Mouse (Mus musculus) kidney, adult 9 months (tissue): ENCODE measurements at regions not wholly inside any gene's neighbourhood (a gene's known extent, or its start where the extent isn't known, plus 50 kb on each side); places are given as distances from the start of the nearest gene placed in this dataset.
A peak's percentile ranks its signal among the peaks of the same experiment; 100 is the strongest.

ENCODE experiments used
- DNase-seq: peaks from one replicate; pipeline ENCODE4 v3.0.0; 2022

DNA sequence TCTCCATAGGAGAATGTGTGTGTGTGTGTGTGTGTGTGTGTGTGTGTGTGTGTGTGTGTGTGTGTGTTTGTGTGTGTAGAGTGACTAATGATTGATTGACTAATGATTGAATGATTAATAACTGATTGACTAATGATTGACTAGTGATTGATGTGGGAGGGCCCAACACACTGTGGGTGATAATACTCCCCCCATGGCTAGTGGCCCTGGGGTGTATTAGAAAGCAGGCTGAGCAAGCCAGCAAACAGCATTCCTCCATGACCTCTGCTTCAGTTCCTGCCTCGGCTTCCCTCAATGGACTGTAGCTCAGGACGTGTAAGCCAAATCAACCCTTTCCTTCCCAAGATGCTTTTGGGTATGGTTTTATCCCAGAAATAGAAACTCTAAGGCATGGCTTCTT is 114.1 kb upstream of the Rreb1 start:
- no peak for DNase-seq

DNA sequence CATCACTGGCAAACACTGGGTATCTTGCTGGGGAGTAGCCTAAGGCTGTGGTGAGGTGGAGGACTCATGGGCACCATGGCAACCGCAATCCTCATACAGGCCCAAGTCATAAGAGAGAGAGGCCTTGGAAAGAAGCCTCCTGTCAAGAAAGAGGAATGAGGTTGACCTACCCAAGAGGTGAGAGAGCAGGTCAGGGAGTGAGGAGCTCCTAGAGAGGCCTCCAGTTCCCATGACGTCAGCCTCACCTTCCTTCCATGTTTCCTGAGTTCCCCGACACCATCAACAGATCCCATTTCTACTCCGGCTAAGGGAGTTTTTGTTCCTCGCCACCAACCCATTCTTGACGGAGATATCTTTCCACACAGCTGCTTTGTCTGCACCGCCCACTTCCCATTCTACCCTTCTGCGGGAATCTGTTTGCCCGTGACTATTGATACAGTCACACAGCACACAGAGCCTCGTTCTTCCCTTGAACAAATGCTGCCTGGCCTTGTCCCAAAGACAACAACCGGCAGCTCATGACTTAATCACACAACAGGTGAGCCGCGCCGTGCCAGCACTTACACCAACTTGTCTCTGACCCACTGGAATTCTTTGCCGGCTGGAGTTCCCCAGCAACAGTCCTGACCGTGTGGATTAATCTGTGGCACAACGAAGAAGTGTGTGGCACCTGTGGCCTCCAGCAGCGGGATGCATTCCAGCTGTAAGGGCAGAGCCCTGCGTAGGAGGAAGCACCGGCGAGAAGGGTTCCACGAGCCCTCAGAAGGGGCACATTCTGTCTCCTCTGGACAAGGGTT is 111.8 kb upstream of the Rreb1 start:
- DNase-seq = peak; percentile 40

DNA sequence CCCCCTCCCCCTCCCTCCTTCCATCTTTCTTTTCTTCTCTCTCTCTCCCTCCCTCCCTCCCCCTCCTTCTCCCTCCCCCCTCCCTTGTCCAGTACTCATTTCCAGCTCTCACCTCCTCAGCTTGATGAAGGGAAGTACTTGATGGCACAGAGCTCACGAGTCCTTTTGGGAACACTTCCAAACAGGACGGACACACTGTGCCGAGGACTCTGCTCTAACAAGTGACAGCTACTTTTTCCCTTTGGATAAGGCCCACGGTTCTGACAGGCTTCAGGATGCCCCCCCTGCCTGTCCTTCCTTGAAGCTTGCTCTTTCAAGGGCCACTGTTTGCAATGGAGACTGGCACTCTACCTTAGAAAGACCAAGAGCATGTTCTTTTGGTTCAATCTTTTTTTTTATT is 110.8 kb upstream of the Rreb1 start:
- peak; percentile 55 for DNase-seq

GRCm38 (mm10) chr13:37667871-37668270 is 110.3 kb upstream of the Rreb1 start:
- DNase-seq = peak; percentile 14

GRCm38 (mm10) chr13:37671109-37671508 is 107.1 kb upstream of the Rreb1 start:
- no peak for DNase-seq

DNA sequence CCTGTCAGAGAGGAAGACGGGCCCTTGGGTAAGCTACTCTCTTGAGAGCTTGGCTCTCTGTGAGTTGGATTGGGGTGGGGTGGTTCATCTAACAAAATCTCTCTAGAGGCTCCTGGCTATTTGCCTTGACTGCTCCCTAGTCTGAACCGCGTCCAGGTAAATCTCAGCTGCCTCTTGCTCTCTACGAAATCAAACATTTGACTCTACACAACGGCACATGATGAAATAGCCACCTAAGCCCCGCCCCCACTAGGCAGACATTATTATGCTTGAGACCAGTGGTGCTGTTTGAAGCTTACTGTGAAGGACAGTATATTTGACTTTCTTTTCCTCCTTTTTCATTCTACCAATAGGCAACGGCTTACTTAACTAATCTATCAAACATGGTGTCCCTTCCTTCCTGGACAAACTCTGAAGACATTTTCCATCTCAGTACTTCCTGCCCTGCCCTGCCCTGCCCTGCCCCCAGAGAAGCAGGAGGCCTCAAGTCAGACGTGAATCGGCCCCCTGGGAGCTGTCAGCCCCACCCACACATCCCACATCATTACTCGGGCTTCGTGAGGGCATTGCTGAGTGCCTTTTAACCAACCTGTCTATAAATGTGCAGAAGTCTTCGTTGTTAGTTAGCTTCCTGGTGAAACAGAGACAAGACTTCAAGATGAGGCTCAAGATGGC is 103.4 kb upstream of the Rreb1 start:
- no peak for DNase-seq

DNA sequence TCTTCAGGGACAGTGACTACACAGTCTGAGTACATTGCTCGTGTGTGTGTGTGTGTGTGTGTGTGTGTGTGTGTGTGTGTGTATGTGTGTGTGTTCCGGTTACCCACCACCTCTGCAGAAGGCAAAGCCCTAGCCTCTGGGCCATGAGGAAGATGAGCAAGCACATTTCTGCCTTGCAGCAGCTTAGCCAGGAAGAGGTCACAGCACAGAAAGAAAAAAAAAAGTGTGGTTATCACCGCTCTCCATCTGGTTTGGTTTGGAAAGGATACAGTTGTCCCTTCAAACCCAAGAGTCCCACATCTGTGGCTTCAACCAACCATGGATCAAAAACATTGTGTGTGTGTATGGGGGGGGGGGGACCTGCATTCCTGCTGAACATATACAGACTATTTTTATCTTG is 102.5 kb upstream of the Rreb1 start:
- no peak for DNase-seq

DNA sequence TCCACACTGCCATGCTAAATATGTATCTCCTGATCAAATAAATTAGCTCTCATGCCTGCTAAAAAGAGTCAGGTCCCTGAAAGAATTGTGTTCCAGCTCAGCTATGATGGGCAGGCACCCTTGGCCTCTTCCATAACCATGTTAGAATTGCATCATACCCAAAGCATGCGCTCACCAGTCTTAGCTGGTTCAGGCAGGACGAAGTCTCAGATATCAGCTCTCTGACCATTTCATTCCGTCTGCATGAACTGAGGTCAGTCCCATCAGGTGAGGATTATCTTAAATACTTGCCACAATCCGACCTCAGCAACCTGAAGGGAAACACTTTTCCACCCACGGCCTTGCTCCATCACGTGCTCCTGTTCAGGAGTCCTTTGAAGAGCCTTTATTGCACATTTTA is 101.3 kb upstream of the Rreb1 start:
- DNase-seq = no peak

DNA sequence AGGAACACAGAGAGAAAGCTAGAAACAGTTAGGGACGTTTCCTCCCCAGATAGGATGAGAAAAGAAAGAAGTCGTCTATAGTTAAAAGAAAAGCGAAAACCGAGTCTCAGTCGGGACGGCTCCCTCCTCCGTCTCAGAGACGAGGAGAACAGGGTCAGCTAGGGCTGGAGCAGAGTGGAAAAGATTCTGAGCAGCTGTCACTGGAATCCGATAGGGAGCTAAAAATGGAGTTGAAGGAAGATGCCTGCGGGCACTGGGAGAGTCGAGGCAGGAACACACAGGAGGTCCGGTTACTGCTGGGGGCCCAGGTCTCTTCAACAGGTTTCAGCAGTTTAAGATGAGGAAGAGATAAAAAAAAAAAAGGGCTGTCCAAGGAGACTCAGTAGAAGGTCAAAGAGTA is 99.9 kb upstream of the Rreb1 start:
- no peak for DNase-seq

GRCm38 (mm10) chr13:37678772-37679171 is 99.4 kb upstream of the Rreb1 start:
- no peak for DNase-seq

- DNase-seq = no peak
These were observed 97.2 kb upstream of the Rreb1 start for GRCm38 (mm10) chr13:37680837-37681619.

- DNase-seq = no peak
These were observed 95.0 kb upstream of the Rreb1 start for GRCm38 (mm10) chr13:37683045-37683679.

DNA sequence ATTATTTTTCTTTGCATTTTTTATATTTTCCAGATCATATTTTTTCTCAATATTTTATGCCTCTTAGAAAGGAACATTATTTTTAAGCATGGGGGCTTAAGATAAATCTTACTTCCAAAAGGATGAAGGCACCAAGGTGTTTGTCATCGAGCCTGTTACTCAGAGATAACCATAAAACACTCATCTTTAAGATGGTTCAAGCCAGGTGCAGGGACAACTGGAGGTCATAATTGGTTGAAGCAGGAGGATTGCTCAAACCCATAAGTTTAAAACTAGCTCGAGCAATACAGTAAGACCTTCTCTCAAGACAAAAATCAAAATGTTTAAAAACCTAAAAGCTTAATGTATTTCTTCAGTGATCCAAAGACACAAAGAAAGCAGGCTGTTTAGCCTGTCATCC is 92.6 kb upstream of the Rreb1 start:
- no peak for DNase-seq

DNA sequence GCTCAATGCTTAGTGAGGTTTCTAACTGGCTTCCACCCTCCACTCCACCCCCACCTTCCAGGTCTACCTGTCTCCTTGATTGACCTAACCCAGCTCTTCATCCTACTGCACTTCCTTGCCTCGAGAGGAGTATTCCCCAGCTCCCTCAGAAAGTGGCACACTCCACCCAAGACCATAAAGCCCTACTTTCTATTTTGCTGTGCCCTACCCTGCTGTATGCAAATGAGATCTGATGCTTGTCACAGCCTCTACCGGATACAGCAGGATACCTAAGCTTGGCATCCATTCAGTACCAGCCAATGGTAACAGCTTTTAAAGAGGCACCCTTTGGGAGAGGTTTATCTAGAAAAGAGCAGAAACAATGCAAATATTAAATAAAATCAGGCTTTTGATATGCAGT is 92.1 kb upstream of the Rreb1 start:
- DNase-seq = no peak

DNA sequence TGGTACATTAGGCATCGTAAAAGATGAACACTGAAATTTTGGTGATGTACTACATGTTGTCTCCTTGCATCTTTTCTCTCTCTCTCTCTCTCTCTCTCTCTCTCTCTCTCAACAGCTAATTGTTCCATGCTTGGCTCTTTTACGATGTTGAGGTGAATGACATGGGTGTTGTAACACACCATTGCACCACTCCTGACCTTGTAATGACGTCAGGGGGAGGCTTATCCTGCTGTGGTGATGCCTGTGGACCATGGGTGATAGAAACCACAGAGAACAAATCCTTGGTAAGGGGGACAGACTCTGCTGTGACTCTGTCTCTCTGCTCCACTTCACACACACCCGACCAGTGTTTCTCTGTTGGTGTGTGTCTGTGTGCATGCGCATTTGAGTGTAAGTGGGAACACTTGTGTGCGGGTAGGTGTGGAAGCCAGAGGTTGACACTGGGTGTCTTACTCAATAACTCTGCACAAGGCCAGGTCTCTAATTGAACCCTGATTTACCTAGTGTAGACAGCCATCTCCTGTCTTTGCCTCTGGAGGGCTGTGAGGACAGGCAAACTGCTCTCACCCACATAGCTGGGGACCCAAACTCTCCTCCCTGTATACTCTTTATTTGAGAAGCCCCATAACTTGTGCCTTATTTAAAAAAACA is 88.9 kb upstream of the Rreb1 start:
- DNase-seq = no peak

GRCm38 (mm10) chr13:37691855-37692445 is 86.2 kb upstream of the Rreb1 start:
- DNase-seq = no peak

DNA sequence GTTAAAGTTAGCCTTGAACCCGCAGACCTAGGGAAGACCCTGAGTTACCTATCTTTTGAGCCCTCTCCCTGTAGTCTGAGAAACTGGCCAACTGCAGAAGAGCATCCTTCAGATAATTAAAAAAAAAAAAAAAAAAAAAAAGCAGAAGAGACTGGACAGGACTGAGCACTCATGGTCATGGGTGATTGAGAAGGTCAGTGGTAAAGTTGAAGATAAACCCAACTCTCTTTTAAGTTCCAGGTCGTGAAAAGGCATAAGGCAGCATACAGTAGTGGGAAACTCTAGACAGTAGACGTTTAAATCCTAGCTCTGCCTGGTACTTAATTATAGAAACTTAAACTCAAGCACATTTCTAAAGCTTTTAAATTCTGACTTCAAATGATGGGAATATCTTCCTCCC is 84.6 kb upstream of the Rreb1 start:
- peak; percentile 36 for DNase-seq

DNA sequence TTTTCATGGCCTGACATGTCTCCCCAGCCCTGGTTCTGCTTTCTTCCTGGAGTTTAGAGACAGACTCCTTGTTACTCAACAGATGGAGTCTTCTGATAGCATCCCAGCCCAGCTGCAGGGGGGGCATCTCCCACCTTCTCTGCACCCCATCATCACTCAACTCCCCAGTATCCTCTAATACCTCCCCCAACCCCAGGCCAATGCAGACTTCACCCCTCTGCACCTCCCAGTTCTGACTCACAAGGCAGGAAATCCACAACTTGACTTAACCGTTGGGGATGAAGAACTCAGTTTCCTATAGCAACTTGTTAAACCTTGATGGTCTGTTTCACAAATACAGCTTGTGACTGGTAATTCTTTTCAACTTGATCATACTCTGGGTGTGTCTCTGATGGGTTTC is 73.7 kb upstream of the Rreb1 start:
- no peak for DNase-seq

GRCm38 (mm10) chr13:37705482-37705881 is 72.7 kb upstream of the Rreb1 start:
- DNase-seq = no peak

- DNase-seq = no peak
These were observed 67.3 kb upstream of the Rreb1 start for GRCm38 (mm10) chr13:37710913-37711312.

GRCm38 (mm10) chr13:37712908-37713496 is 65.2 kb upstream of the Rreb1 start:
- DNase-seq = no peak
